ENCODE assay signal across 31 mouse cellular contexts in the genomic region with DNA sequence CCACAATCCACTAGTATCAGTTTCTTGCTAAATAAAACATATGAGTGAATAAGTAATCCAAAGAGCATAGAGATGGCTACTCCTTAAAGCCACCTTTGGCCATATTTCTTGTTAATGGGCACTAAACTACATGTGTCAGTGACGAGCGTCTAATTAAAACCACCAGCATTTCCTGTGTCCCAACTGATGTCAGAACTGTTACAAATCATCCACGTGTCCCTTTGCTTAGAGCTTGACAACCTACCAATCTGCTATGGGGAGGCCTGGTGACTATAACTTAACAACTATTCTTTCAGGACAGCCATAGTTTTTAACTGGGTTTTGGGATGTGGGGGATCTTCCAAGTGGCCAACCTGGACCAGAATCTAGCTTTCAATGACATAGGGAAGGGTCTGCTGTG.
DNase-seq lines count a peak whose midpoint lies in the region; ATAC-seq and TF ChIP-seq lines count a peak whose summit lies in the region.
"Had no signal": no experiment of that assay in that cellular context is flagged by ENCODE, and none has a peak within 500 bp of the region (broad histone marks: within the 10 kb centered on the region; RNA-seq: fewer than 3 reads in every experiment).

No protein-coding gene starts in this region.

- H3K36me3 ChIP-seq in stomach, embryonic 16.5 days (ENCODE audit: control insufficient read depth, insufficient read depth, low read length), result no peaks in the 10 kb centered on the region
- H3K36me3 ChIP-seq in stomach, postnatal 0 days (ENCODE audit: control insufficient read depth, insufficient read depth, low read length), result no peaks in the 10 kb centered on the region
- H3K36me3 ChIP-seq in intestine, embryonic 14.5 days (ENCODE audit: control insufficient read depth, insufficient read depth, low read length), result no peaks in the 10 kb centered on the region
- H3K36me3 ChIP-seq in small intestine, adult 2 months (ENCODE audit: control insufficient read depth, insufficient read depth, low read length), result no peaks in the 10 kb centered on the region
- H3K36me3 ChIP-seq: hindbrain, embryonic 12.5 days; midbrain, embryonic 10.5 days had no signal

- no peak overlapping the region for H3K9ac ChIP-seq in stomach, embryonic 16.5 days (ENCODE audit: low read length)
- no peak overlapping the region for H3K9ac ChIP-seq in stomach, postnatal 0 days (ENCODE audit: low read length)
- no peak overlapping the region for H3K9ac ChIP-seq in intestine, embryonic 14.5 days (ENCODE audit: low read length)
- H3K9ac ChIP-seq: hindbrain, embryonic 12.5 days; liver, embryonic 14.5 days had no signal

- no peaks in the 10 kb centered on the region for H3K27me3 ChIP-seq in stomach, embryonic 16.5 days (ENCODE audit: control insufficient read depth, insufficient read depth, low read length)
- no peaks in the 10 kb centered on the region for H3K27me3 ChIP-seq in stomach, postnatal 0 days (ENCODE audit: control insufficient read depth, insufficient read depth, low read length)
- no peaks in the 10 kb centered on the region for H3K27me3 ChIP-seq in intestine, embryonic 14.5 days (replicated peaks; ENCODE audit: control insufficient read depth, insufficient read depth, low read length)
- no peaks in the 10 kb centered on the region for H3K27me3 ChIP-seq in small intestine, adult 2 months (ENCODE audit: control insufficient read depth, insufficient read depth, low read length)
- H3K27me3 ChIP-seq: CH12.LX; hindbrain, embryonic 12.5 days had no signal

- 0 out of 2 replicates have a peak overlapping the region, but pooled peaks have one; percentile 8 for H3K27ac ChIP-seq in stomach, embryonic 16.5 days (ENCODE audit: low read length)
- no peak overlapping the region for H3K27ac ChIP-seq in stomach, postnatal 0 days (replicated peaks)
- no peak overlapping the region for H3K27ac ChIP-seq in intestine, embryonic 14.5 days (ENCODE audit: low read depth)
- H3K27ac ChIP-seq in small intestine, adult 2 months (ENCODE audit: insufficient read depth, low read depth, low read length), result peak overlapping the region; percentile 73; the same call in 1 of the 2 replicates
- H3K27ac ChIP-seq: hindbrain, embryonic 12.5 days; hindbrain, postnatal 0 days; layer of hippocampus, adult 2 months; liver, embryonic 14.5 days; midbrain, embryonic 10.5 days had no signal

- H3K9me3 ChIP-seq in stomach, embryonic 16.5 days (replicated peaks; ENCODE audit: control insufficient read depth, low read length), result no peaks in the 10 kb centered on the region
- H3K9me3 ChIP-seq in stomach, postnatal 0 days (ENCODE audit: control insufficient read depth, low read length), result no peaks in the 10 kb centered on the region
- H3K9me3 ChIP-seq in intestine, embryonic 14.5 days (ENCODE audit: control insufficient read depth, low read length), result no peaks in the 10 kb centered on the region
- H3K9me3 ChIP-seq: hindbrain, embryonic 12.5 days; midbrain, embryonic 10.5 days had no signal

- ATAC-seq in stomach, embryonic 16.5 days (ENCODE audit: insufficient read depth, low FRiP score), result no peak
- ATAC-seq in stomach, postnatal 0 days (ENCODE audit: low FRiP score, low TSS enrichment), result no peak
- peak; percentile 6; the same call in 1 of the 2 replicates for ATAC-seq in intestine, embryonic 14.5 days (replicated peaks; ENCODE audit: low FRiP score, low TSS enrichment, low read depth)
- ATAC-seq: forebrain, embryonic 14.5 days; midbrain, embryonic 16.5 days had no signal

- 67% methylated on average over 3 of the region's 3 CpGs for WGBS in stomach, embryonic 16.5 days
- WGBS in stomach, postnatal 0 days, result 69% methylated on average over 3 of the region's 3 CpGs
- 53% methylated on average over 3 of the region's 3 CpGs for WGBS in intestine, embryonic 14.5 days
- WGBS in small intestine, adult 2 months, result 35% methylated on average over 3 of the region's 3 CpGs

- TF ChIP-seq CTCF in stomach, postnatal 0 days (IDR thresholded peaks at IDR 0.05; ENCODE audit: low read depth), result no peak
- no peak for TF ChIP-seq CTCF in small intestine, adult 2 months (IDR thresholded peaks at IDR 0.05; ENCODE audit: extremely low read depth, insufficient read length, insufficient replicate concordance, low read depth, low read length)

- no peak overlapping the region for H3K4me2 ChIP-seq in stomach, embryonic 16.5 days (ENCODE audit: low read depth, low read length)
- H3K4me2 ChIP-seq in stomach, postnatal 0 days (replicated peaks; ENCODE audit: low read depth), result no peak overlapping the region
- no peak overlapping the region for H3K4me2 ChIP-seq in intestine, embryonic 14.5 days (ENCODE audit: low read length)
- H3K4me2 ChIP-seq: heart, embryonic 11.5 days; hindbrain, embryonic 12.5 days had no signal

- H3K4me3 ChIP-seq in stomach, embryonic 16.5 days (replicated peaks; ENCODE audit: low read length), result no peak overlapping the region
- no peak overlapping the region for H3K4me3 ChIP-seq in stomach, postnatal 0 days (ENCODE audit: low read depth, low read length)
- H3K4me3 ChIP-seq in intestine, embryonic 14.5 days (ENCODE audit: low read depth, low read length), result no peak overlapping the region
- H3K4me3 ChIP-seq in small intestine, adult 2 months (ENCODE audit: low read depth, low read length), result no peak overlapping the region
- H3K4me3 ChIP-seq: hindbrain, embryonic 12.5 days; layer of hippocampus, adult 2 months; midbrain, embryonic 10.5 days had no signal

- DNase-seq in embryo, embryonic 10 days (ENCODE audit: low spot score), result peak; percentile 6
- DNase-seq in embryo, embryonic 9.5 days (ENCODE audit: extremely low spot score), result no peak
- DNase-seq in stomach, postnatal 0 days (ENCODE audit: low spot score), result no peak
- no peak for DNase-seq in intestine, embryonic 14.5 days (ENCODE audit: low spot score)
- DNase-seq in layer of hippocampus, postnatal 14 days (ENCODE audit: low spot score in 2 of 2), result no peak
- no peak for DNase-seq in right cerebral cortex, postnatal 14 days
- DNase-seq: adrenal gland, postnatal 25 days; cerebellum, adult 18-20 months; cerebellum, postnatal 36 days; gastrocnemius, postnatal 14 days; heart, adult 18-20 months; heart, postnatal 36 days; kidney, adult 2 months; kidney, postnatal 36 days; layer of hippocampus, postnatal 36 days; left cerebral cortex, postnatal 4 days; liver; lung, adult 2 months; lung, postnatal 14 days; thymus, postnatal 25 days had no signal

- no peak for TF ChIP-seq POLR2A in small intestine, adult 2 months (IDR thresholded peaks at IDR 0.05; ENCODE audit: low read depth, low read length)

- H3K4me1 ChIP-seq in stomach, embryonic 16.5 days (ENCODE audit: control insufficient read depth, insufficient read depth, low read length), result no peaks in the 10 kb centered on the region
- H3K4me1 ChIP-seq in stomach, postnatal 0 days (replicated peaks; ENCODE audit: control insufficient read depth, insufficient read depth), result no peaks in the 10 kb centered on the region; the same call in 1 of the 2 replicates
- peaks cover 5% of the 10 kb centered on the region; the same call in 1 of the 2 replicates for H3K4me1 ChIP-seq in intestine, embryonic 14.5 days (replicated peaks; ENCODE audit: control insufficient read depth, insufficient read depth, low read length)
- peaks cover 9% of the 10 kb centered on the region; the same call in 1 of the 2 replicates for H3K4me1 ChIP-seq in small intestine, adult 2 months (ENCODE audit: control insufficient read depth, insufficient read depth, insufficient read length, low read length)
- H3K4me1 ChIP-seq: hindbrain, embryonic 12.5 days; midbrain, embryonic 10.5 days had no signal

- no peak for TF ChIP-seq EP300 in stomach, postnatal 0 days (optimal IDR thresholded peaks at IDR 0.05)

Comparison
In these comparisons a context has a peak if more than half of its experiments do, and no peak if none do; other contexts are left out.
1. H3K27ac ChIP-seq: peak in stomach, embryonic 16.5 days (single experiment) and small intestine, adult 2 months (single experiment); none in stomach, postnatal 0 days (single experiment) and intestine, embryonic 14.5 days (single experiment).